Comparison of ENCODE assay signal across 8 mouse cellular contexts in genomic region chr8:119670419-119671091, GRCm38 (mm10). TPM values are rescaled to one million over a fixed set of nuclear protein-coding genes. Genes with fewer than 3 reads are reported as not detected.
DNase-seq lines count a peak whose midpoint lies in the region; ATAC-seq and TF ChIP-seq lines count a peak whose summit lies in the region.

No protein-coding gene starts in this region.

- DNase-seq in urinary bladder, postnatal 25 days (ENCODE audit: low spot score) = peak; percentile 54
- DNase-seq in urinary bladder, adult 2 months (ENCODE audit: low spot score) = no peak
- peak; percentile 94 for DNase-seq in heart, postnatal 0 days (ENCODE audit: low spot score)
- DNase-seq in liver, postnatal 0 days = no peak
- DNase-seq in spleen, adult 12 weeks (ENCODE audit: low spot score) = no peak
- DNase-seq in embryo, embryonic 10.5 days (ENCODE audit: low spot score) = no peak
- no peak for DNase-seq in right cerebral cortex, postnatal 4 days
- DNase-seq in layer of hippocampus, adult 9-10 months (ENCODE audit: low spot score) = no peak

- H3K27ac ChIP-seq in heart, postnatal 0 days (ENCODE audit: low read depth) = peak overlapping the region; percentile 93
- no peak overlapping the region for H3K27ac ChIP-seq in liver, postnatal 0 days (ENCODE audit: low read depth)

- H3K36me3 ChIP-seq in heart, postnatal 0 days (replicated peaks; ENCODE audit: control insufficient read depth, insufficient read depth, low read length) = no peaks in the 10 kb centered on the region
- no peaks in the 10 kb centered on the region for H3K36me3 ChIP-seq in liver, postnatal 0 days (replicated peaks; ENCODE audit: insufficient read depth, low read length)

- WGBS in heart, postnatal 0 days = 4% methylated on average over 16 of the region's 16 CpGs
- 38% methylated on average over 16 of the region's 16 CpGs for WGBS in liver, postnatal 0 days (ENCODE audit: insufficient replicate concordance)

- no peaks in the 10 kb centered on the region for H3K9me3 ChIP-seq in heart, postnatal 0 days (replicated peaks; ENCODE audit: control insufficient read depth, low read length)
- H3K9me3 ChIP-seq in liver, postnatal 0 days (ENCODE audit: low read length) = no peaks in the 10 kb centered on the region

- peak; percentile 89 for ATAC-seq in heart, postnatal 0 days (ENCODE audit: insufficient read depth, low read depth)
- peak; percentile 48; the same call in 1 of the 2 replicates for ATAC-seq in liver, postnatal 0 days

- TF ChIP-seq CTCF in heart, postnatal 0 days (IDR thresholded peaks at IDR 0.05; ENCODE audit: low read depth) = no peak
- TF ChIP-seq CTCF in liver, postnatal 0 days (IDR thresholded peaks at IDR 0.05; ENCODE audit: low read depth) = no peak

- H3K4me2 ChIP-seq in heart, postnatal 0 days (ENCODE audit: low read depth, low read length) = peak overlapping the region; percentile 52
- no peak overlapping the region for H3K4me2 ChIP-seq in liver, postnatal 0 days (ENCODE audit: low read depth, low read length)

- peak overlapping the region; percentile 20 for H3K4me3 ChIP-seq in heart, postnatal 0 days (ENCODE audit: low read depth, low read length)
- no peak overlapping the region for H3K4me3 ChIP-seq in liver, postnatal 0 days (ENCODE audit: low read depth, low read length)

- H3K9ac ChIP-seq in heart, postnatal 0 days (replicated peaks; ENCODE audit: low read depth, low read length) = peak overlapping the region; percentile 49
- no peak overlapping the region for H3K9ac ChIP-seq in liver, postnatal 0 days (replicated peaks)

- H3K27me3 ChIP-seq in heart, postnatal 0 days (ENCODE audit: control insufficient read depth, insufficient read depth, low read length) = no peaks in the 10 kb centered on the region
- H3K27me3 ChIP-seq in liver, postnatal 0 days (ENCODE audit: insufficient read depth, low read length) = 0 out of 2 replicates have a peak, but pooled peaks cover 2% of the 10 kb centered on the region

- peak; percentile 47; the same call in 1 of the 2 replicates for TF ChIP-seq EP300 in heart, postnatal 0 days (IDR thresholded peaks at IDR 0.05; ENCODE audit: low read depth)
- no peak for TF ChIP-seq EP300 in liver, postnatal 0 days (IDR thresholded peaks at IDR 0.05; ENCODE audit: low read depth)

- peaks cover 19% of the 10 kb centered on the region for H3K4me1 ChIP-seq in heart, postnatal 0 days (ENCODE audit: control insufficient read depth, insufficient read depth)
- H3K4me1 ChIP-seq in liver, postnatal 0 days (ENCODE audit: insufficient read depth) = no peaks in the 10 kb centered on the region

RNA-seq across cellular contexts. Expression of gene Wfdc1, which starts 4.4 kb away (rescaled TPM):
- 147 and 168 TPM in 2 replicates for polyA plus RNA-seq in urinary bladder, adult 2 months (2012; rRNA removed)
- 44.1 and 55.0 TPM in 2 replicates for total RNA-seq in heart, postnatal 0 days (2014; rRNA removed; ENCODE audit: low replicate concordance)
- polyA plus RNA-seq in heart, postnatal 0 days (2015; fragmentation: Nextera tagmentation; extraction: Ambion mirVana) = 21.0 and 22.4 TPM in 2 replicates
- 6.0 and 7.2 TPM in 2 replicates for polyA plus RNA-seq in liver, postnatal 0 days (2015; fragmentation: Nextera tagmentation; extraction: Ambion mirVana)

RNA-seq across cellular contexts. Expression of gene Atp2c2, which starts 29.3 kb away (rescaled TPM):
- polyA plus RNA-seq in urinary bladder, adult 2 months (2012; rRNA removed) = 2.2 and 2.3 TPM in 2 replicates
- not detected in 2 replicates for total RNA-seq in heart, postnatal 0 days (2014; rRNA removed; ENCODE audit: low replicate concordance)
- 0.12 and 0.21 TPM in 2 replicates for polyA plus RNA-seq in heart, postnatal 0 days (2015; fragmentation: Nextera tagmentation; extraction: Ambion mirVana)
- 0.05 and 0.14 TPM in 2 replicates for polyA plus RNA-seq in liver, postnatal 0 days (2015; fragmentation: Nextera tagmentation; extraction: Ambion mirVana)

RNA-seq across cellular contexts. Expression of gene Kcng4, which starts 35.1 kb away (rescaled TPM):
- 3.5 and 6.6 TPM in 2 replicates for polyA plus RNA-seq in urinary bladder, adult 2 months (2012; rRNA removed)
- not detected in 2 replicates for total RNA-seq in heart, postnatal 0 days (2014; rRNA removed; ENCODE audit: low replicate concordance)
- 0.04 and 0.10 TPM in 2 replicates for polyA plus RNA-seq in heart, postnatal 0 days (2015; fragmentation: Nextera tagmentation; extraction: Ambion mirVana)
- polyA plus RNA-seq in liver, postnatal 0 days (2015; fragmentation: Nextera tagmentation; extraction: Ambion mirVana) = not detected in 2 replicates

RNA-seq across cellular contexts. Expression of gene Adad2, which starts 58.0 kb away (rescaled TPM):
- not detected in 2 replicates for polyA plus RNA-seq in urinary bladder, adult 2 months (2012; rRNA removed)
- not detected in 2 replicates for total RNA-seq in heart, postnatal 0 days (2014; rRNA removed; ENCODE audit: low replicate concordance)
- not detected in 2 replicates for polyA plus RNA-seq in heart, postnatal 0 days (2015; fragmentation: Nextera tagmentation; extraction: Ambion mirVana)
- polyA plus RNA-seq in liver, postnatal 0 days (2015; fragmentation: Nextera tagmentation; extraction: Ambion mirVana) = not detected in 2 replicates

Comparison
In these comparisons a context has a peak if more than half of its experiments do, and no peak if none do; other contexts are left out.
1. DNase-seq: peak in urinary bladder, postnatal 25 days (single experiment) and heart, postnatal 0 days (single experiment); none in urinary bladder, adult 2 months (single experiment), liver, postnatal 0 days (single experiment), spleen, adult 12 weeks (single experiment), embryo, embryonic 10.5 days (single experiment), right cerebral cortex, postnatal 4 days (single experiment) and layer of hippocampus, adult 9-10 months (single experiment).